Mouse (Mus musculus) spleen, adult 2 months (tissue): ENCODE data around the gene Shank2. TPM values are rescaled to one million over a fixed set of nuclear protein-coding genes. Genes with fewer than 3 reads are reported as not detected.

Source experiments
- DNase-seq, 2 experiments: peaks; one replicate each; pipeline versions ENCODE4 v3.0.0 to v3.0.0-alpha.2; 2012 to 2021; ENCODE audit warnings: low spot score in 2 of 2, low read depth in 1 of 2
- H3K27ac ChIP-seq: fragments of 200-500 bp; 2 replicates; pipeline ENCODE4 v1.5.1; 2012; ENCODE audit warnings: low read length, inconsistent platforms; ENCODE audit not compliant: insufficient read depth
- H3K27me3 ChIP-seq: fragments of 200-500 bp; 2 replicates; pipeline ENCODE4 v1.6.1; 2012; ENCODE audit warnings: mild to moderate bottlenecking, moderate library complexity, low read length, inconsistent platforms; ENCODE audit not compliant: control insufficient read depth, insufficient read depth
- H3K36me3 ChIP-seq: fragments of 200-500 bp; 2 replicates; pipeline ENCODE4 v1.6.1; 2012; ENCODE audit warnings: mild to moderate bottlenecking, low read length, inconsistent platforms; ENCODE audit not compliant: control insufficient read depth, insufficient read depth
- H3K4me1 ChIP-seq: fragments of 200-500 bp; 2 replicates; pipeline ENCODE4 v1.6.1; 2011; ENCODE audit warnings: inconsistent platforms; ENCODE audit not compliant: control insufficient read depth, insufficient read depth, insufficient read length
- H3K4me3 ChIP-seq: fragments of 200-500 bp; 2 replicates; pipeline ENCODE4 v1.5.1; 2011; ENCODE audit warnings: mild to moderate bottlenecking, inconsistent platforms; ENCODE audit not compliant: insufficient read depth, insufficient read length; ENCODE audit errors: extremely low read depth
- CTCF ChIP-seq: fragments of 200-500 bp; IDR thresholded peaks from 2 replicates; pipeline ENCODE4 v1.5.1; 2011; ENCODE audit warnings: mild to moderate bottlenecking, inconsistent platforms; ENCODE audit not compliant: insufficient read depth, insufficient read length, insufficient replicate concordance; ENCODE audit errors: extremely low read depth
- POLR2A ChIP-seq: fragments of 200-500 bp; IDR thresholded peaks from 2 replicates; pipeline ENCODE4 v1.6.1; 2011; ENCODE audit warnings: low read depth, low read length, inconsistent platforms
- WGBS: fragments of 180-500 bp; shearing (Covaris S2); methylation state at CpG from one replicate; pipeline ENCODE4 v1.1.7; 2018; 5-methylcytosine and 5-hydroxymethylcytosine counted together
- polyA plus RNA-seq: library from polyadenylated mRNA; depleted of rRNA; stranded (reverse); fragments of >200 nt; gene quantifications from 2 replicates; pipeline ENCODE4 v1.2.3, GENCODE M21; 2012

Gene Shank2
- polyA plus RNA-seq, 1 experiment = 0.13 TPM

GRCm38 (mm10) chr7:144052076-144052475, 50.3 kb downstream of the Shank2 start:
- Histone ChIP-seq H3K36me3 (no peaks in the 10 kb centered on the region), H3K27ac (no peak overlapping the region), H3K4me3 (no peak overlapping the region), H3K4me1 (no peaks in the 10 kb centered on the region), H3K27me3 (no peaks in the 10 kb centered on the region)
- 15% methylated on average over 12 of the region's 12 CpGs for WGBS
- no peak for DNase-seq
- TF ChIP-seq POLR2A (no peak), CTCF (no peak)

- DNase-seq = no peak
- no peak for TF ChIP-seq CTCF
- TF ChIP-seq POLR2A = no peak
- no peak overlapping the region for H3K27ac ChIP-seq
- H3K4me1 ChIP-seq = no peaks in the 10 kb centered on the region
- H3K4me3 ChIP-seq = no peak overlapping the region
- no peaks in the 10 kb centered on the region for H3K27me3 ChIP-seq
- H3K36me3 ChIP-seq = no peaks in the 10 kb centered on the region
- 70% methylated on average over 6 of the region's 6 CpGs for WGBS
Observed at GRCm38 (mm10) chr7:144055188-144055587, 53.5 kb downstream of the Shank2 start.

GRCm38 (mm10) chr7:144055702-144056531, 54.2 kb downstream of the Shank2 start:
- no peak for DNase-seq
- 66% methylated on average over 7 of the region's 7 CpGs for WGBS
- no peaks in the 10 kb centered on the region for H3K27me3 ChIP-seq

GRCm38 (mm10) chr7:144070162-144070949, 68.6 kb downstream of the Shank2 start:
- no peak for DNase-seq
- WGBS = 77% methylated on average over 7 of the region's 7 CpGs
- H3K27ac ChIP-seq = no peak overlapping the region
- TF ChIP-seq POLR2A = no peak
- TF ChIP-seq CTCF = no peak
- no peaks in the 10 kb centered on the region for H3K36me3 ChIP-seq
- no peak overlapping the region for H3K4me3 ChIP-seq
- H3K4me1 ChIP-seq = no peaks in the 10 kb centered on the region
- no peaks in the 10 kb centered on the region for H3K27me3 ChIP-seq

More at GRCm38 (mm10) chr7:144055702-144056531, 54.2 kb downstream of the Shank2 start:
- Histone ChIP-seq H3K4me1 (no peaks in the 10 kb centered on the region), H3K4me3 (no peak overlapping the region), H3K36me3 (no peaks in the 10 kb centered on the region), H3K27ac (no peak overlapping the region)
- no peak for TF ChIP-seq POLR2A
- peak; percentile 48; the same call in 1 of the 2 replicates for TF ChIP-seq CTCF

DNA sequence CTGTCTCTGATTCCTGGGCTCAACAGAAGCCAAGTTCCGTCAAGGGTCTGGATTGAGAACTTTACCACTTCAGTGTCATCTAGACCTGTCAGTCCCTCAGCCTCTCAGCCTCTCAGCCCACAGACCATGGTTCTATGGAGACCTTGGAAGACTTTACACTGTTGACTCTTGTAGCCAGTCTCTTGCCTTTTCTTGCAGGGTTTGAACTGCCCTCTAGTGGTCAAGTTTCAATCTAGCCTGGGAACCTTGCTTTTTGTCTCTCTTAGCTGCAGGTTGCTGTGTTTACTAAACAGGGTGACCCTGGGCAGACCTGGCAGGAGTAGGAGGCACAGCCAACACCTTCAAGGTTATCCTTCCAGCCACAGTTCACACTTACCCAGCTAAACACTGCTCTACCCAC, 70.5 kb downstream of the Shank2 start:
- 56% methylated on average over 1 of the region's 1 CpGs for WGBS
- TF ChIP-seq POLR2A (no peak), CTCF (0 out of 2 replicates have a peak, but pooled peaks have one; percentile 1)
- DNase-seq = no peak
- Histone ChIP-seq H3K27me3 (no peaks in the 10 kb centered on the region), H3K4me3 (no peak overlapping the region), H3K4me1 (no peaks in the 10 kb centered on the region), H3K36me3 (no peaks in the 10 kb centered on the region), H3K27ac (no peak overlapping the region)

- Histone ChIP-seq H3K36me3 (no peaks in the 10 kb centered on the region), H3K27ac (no peak overlapping the region), H3K4me1 (no peaks in the 10 kb centered on the region), H3K4me3 (no peak overlapping the region), H3K27me3 (no peaks in the 10 kb centered on the region)
- whole genome bisulfite sequencing = 92% methylated on average over 2 of the region's 2 CpGs
- no peak for DNase-seq
- no peak for TF ChIP-seq POLR2A
- TF ChIP-seq CTCF = no peak
Observed at GRCm38 (mm10) chr7:144072856-144073255, 71.1 kb downstream of the Shank2 start.

- H3K36me3 ChIP-seq = no peaks in the 10 kb centered on the region
- peak in 1 of 2 experiments; percentile 34 for DNase-seq
- no peaks in the 10 kb centered on the region for H3K27me3 ChIP-seq
- 17% methylated on average over 3 of the region's 3 CpGs for WGBS
- no peak overlapping the region for H3K4me3 ChIP-seq
- TF ChIP-seq CTCF (peak; percentile 38; the same call in 1 of the 2 replicates), POLR2A (no peak)
- no peak overlapping the region for H3K27ac ChIP-seq
- no peaks in the 10 kb centered on the region for H3K4me1 ChIP-seq
Observed at GRCm38 (mm10) chr7:144074718-144075117, 73.0 kb downstream of the Shank2 start.
